Mouse (Mus musculus): ENCODE results near the gene Itgb7. TPM values are rescaled to one million over a fixed set of nuclear protein-coding genes. Genes with fewer than 3 reads are reported as not detected.

Gene Itgb7
- polyA plus RNA-seq, 1 experiment from 2014 or later = 5.6 TPM

GRCm38 (mm10) chr15:102245461-102245881 is 13.7 kb upstream of the Itgb7 start:
- 5% methylated on average over 14 of the region's 14 CpGs for WGBS
- Histone ChIP-seq H3K4me3 (replicated peaks; ENCODE audit: low read length) (peak overlapping the region; percentile 67), H3K9me3 (replicated peaks; ENCODE audit: control insufficient read depth, low read length) (no peaks in the 10 kb centered on the region), H3K4me1 (ENCODE audit: control insufficient read depth, insufficient read depth, low read length) (peaks cover 53% of the 10 kb centered on the region), H3K9ac (ENCODE audit: low read length) (peak overlapping the region; percentile 88), H3K36me3 (ENCODE audit: control insufficient read depth, insufficient read depth, low read length) (0 out of 2 replicates have a peak, but pooled peaks cover 3% of the 10 kb centered on the region), H3K4me2 (ENCODE audit: low read depth, low read length) (peak overlapping the region; percentile 69), H3K27me3 (ENCODE audit: control insufficient read depth, insufficient read depth, low read length) (no peaks in the 10 kb centered on the region), H3K27ac (ENCODE audit: low read length) (peak overlapping the region; percentile 99)
- no peak for ATAC-seq (ENCODE audit: insufficient read depth, low FRiP score)

GRCm38 (mm10) chr15:102244306-102245191 is 12.8 kb upstream of the Itgb7 start:
- ATAC-seq (ENCODE audit: insufficient read depth, low FRiP score) = no peak
- 11% methylated on average over 19 of the region's 19 CpGs for WGBS
- Histone ChIP-seq H3K27me3 (ENCODE audit: control insufficient read depth, insufficient read depth, low read length) (no peaks in the 10 kb centered on the region), H3K27ac (ENCODE audit: low read length) (peak overlapping the region; percentile 99), H3K4me3 (replicated peaks; ENCODE audit: low read length) (peak overlapping the region; percentile 67), H3K9ac (ENCODE audit: low read length) (peak overlapping the region; percentile 88), H3K9me3 (replicated peaks; ENCODE audit: control insufficient read depth, low read length) (no peaks in the 10 kb centered on the region), H3K4me1 (ENCODE audit: control insufficient read depth, insufficient read depth, low read length) (peaks cover 44% of the 10 kb centered on the region), H3K36me3 (ENCODE audit: control insufficient read depth, insufficient read depth, low read length) (0 out of 2 replicates have a peak, but pooled peaks cover 4% of the 10 kb centered on the region), H3K4me2 (ENCODE audit: low read depth, low read length) (peak overlapping the region; percentile 69)

- H3K4me2 ChIP-seq (ENCODE audit: low read depth, low read length) = peak overlapping the region; percentile 69
- H3K36me3 ChIP-seq (ENCODE audit: control insufficient read depth, insufficient read depth, low read length) = 0 out of 2 replicates have a peak, but pooled peaks cover 4% of the 10 kb centered on the region
- no peaks in the 10 kb centered on the region for H3K27me3 ChIP-seq (ENCODE audit: control insufficient read depth, insufficient read depth, low read length)
- peaks cover 35% of the 10 kb centered on the region for H3K4me1 ChIP-seq (ENCODE audit: control insufficient read depth, insufficient read depth, low read length)
- peak overlapping the region; percentile 68 for H3K9ac ChIP-seq (ENCODE audit: low read length)
- no peak for ATAC-seq (ENCODE audit: insufficient read depth, low FRiP score)
- WGBS = 24% methylated on average over 22 of the region's 22 CpGs
- H3K9me3 ChIP-seq (replicated peaks; ENCODE audit: control insufficient read depth, low read length) = no peaks in the 10 kb centered on the region
- peak overlapping the region; percentile 79 for H3K27ac ChIP-seq (ENCODE audit: low read length)
- peak overlapping the region; percentile 67 for H3K4me3 ChIP-seq (replicated peaks; ENCODE audit: low read length)
These were observed 11.8 kb upstream of the Itgb7 start for GRCm38 (mm10) chr15:102243229-102244190.

GRCm38 (mm10) chr15:102242404-102243228 is 10.9 kb upstream of the Itgb7 start:
- no peak overlapping the region for H3K4me3 ChIP-seq (replicated peaks; ENCODE audit: low read length)
- H3K36me3 ChIP-seq (ENCODE audit: control insufficient read depth, insufficient read depth, low read length) = 0 out of 2 replicates have a peak, but pooled peaks cover 4% of the 10 kb centered on the region
- H3K9me3 ChIP-seq (replicated peaks; ENCODE audit: control insufficient read depth, low read length) = no peaks in the 10 kb centered on the region
- H3K9ac ChIP-seq (ENCODE audit: low read length) = peak overlapping the region; percentile 68
- H3K4me2 ChIP-seq (ENCODE audit: low read depth, low read length) = peak overlapping the region; percentile 69
- H3K4me1 ChIP-seq (ENCODE audit: control insufficient read depth, insufficient read depth, low read length) = peaks cover 32% of the 10 kb centered on the region
- H3K27ac ChIP-seq (ENCODE audit: low read length) = peak overlapping the region; percentile 79
- no peaks in the 10 kb centered on the region for H3K27me3 ChIP-seq (ENCODE audit: control insufficient read depth, insufficient read depth, low read length)
- 45% methylated on average over 12 of the region's 12 CpGs for WGBS
- ATAC-seq (ENCODE audit: insufficient read depth, low FRiP score) = no peak

GRCm38 (mm10) chr15:102240607-102241006 is 8.9 kb upstream of the Itgb7 start:
- Histone ChIP-seq H3K36me3 (ENCODE audit: control insufficient read depth, insufficient read depth, low read length) (0 out of 2 replicates have a peak, but pooled peaks cover 4% of the 10 kb centered on the region), H3K27me3 (ENCODE audit: control insufficient read depth, insufficient read depth, low read length) (no peaks in the 10 kb centered on the region), H3K4me1 (ENCODE audit: control insufficient read depth, insufficient read depth, low read length) (peaks cover 39% of the 10 kb centered on the region), H3K4me2 (ENCODE audit: low read depth, low read length) (no peak overlapping the region), H3K9ac (ENCODE audit: low read length) (no peak overlapping the region), H3K9me3 (replicated peaks; ENCODE audit: control insufficient read depth, low read length) (no peaks in the 10 kb centered on the region), H3K27ac (ENCODE audit: low read length) (0 out of 2 replicates have a peak overlapping the region, but pooled peaks have one; percentile 23), H3K4me3 (replicated peaks; ENCODE audit: low read length) (no peak overlapping the region)
- no peak for ATAC-seq (ENCODE audit: insufficient read depth, low FRiP score)
- WGBS = 76% methylated on average over 4 of the region's 4 CpGs

GRCm38 (mm10) chr15:102239851-102240250 is 8.1 kb upstream of the Itgb7 start:
- H3K27ac ChIP-seq (ENCODE audit: low read length) = peak overlapping the region; percentile 9; the same call in 1 of the 2 replicates
- H3K36me3 ChIP-seq (ENCODE audit: control insufficient read depth, insufficient read depth, low read length) = 0 out of 2 replicates have a peak, but pooled peaks cover 4% of the 10 kb centered on the region
- H3K9ac ChIP-seq (ENCODE audit: low read length) = no peak overlapping the region
- no peak for ATAC-seq (ENCODE audit: insufficient read depth, low FRiP score)
- H3K4me3 ChIP-seq (replicated peaks; ENCODE audit: low read length) = no peak overlapping the region
- H3K4me1 ChIP-seq (ENCODE audit: control insufficient read depth, insufficient read depth, low read length) = peaks cover 39% of the 10 kb centered on the region
- no peaks in the 10 kb centered on the region for H3K9me3 ChIP-seq (replicated peaks; ENCODE audit: control insufficient read depth, low read length)
- no peak overlapping the region for H3K4me2 ChIP-seq (ENCODE audit: low read depth, low read length)
- H3K27me3 ChIP-seq (ENCODE audit: control insufficient read depth, insufficient read depth, low read length) = no peaks in the 10 kb centered on the region
- WGBS = 73% methylated on average over 11 of the region's 11 CpGs

GRCm38 (mm10) chr15:102239260-102239590 is 7.5 kb upstream of the Itgb7 start:
- no peak for ATAC-seq (ENCODE audit: insufficient read depth, low FRiP score)
- WGBS = 12% methylated on average over 9 of the region's 9 CpGs
- Histone ChIP-seq H3K4me2 (ENCODE audit: low read depth, low read length) (no peak overlapping the region), H3K4me3 (replicated peaks; ENCODE audit: low read length) (no peak overlapping the region), H3K27ac (ENCODE audit: low read length) (no peak overlapping the region), H3K4me1 (ENCODE audit: control insufficient read depth, insufficient read depth, low read length) (peaks cover 39% of the 10 kb centered on the region), H3K27me3 (ENCODE audit: control insufficient read depth, insufficient read depth, low read length) (no peaks in the 10 kb centered on the region), H3K36me3 (ENCODE audit: control insufficient read depth, insufficient read depth, low read length) (0 out of 2 replicates have a peak, but pooled peaks cover 4% of the 10 kb centered on the region), H3K9me3 (replicated peaks; ENCODE audit: control insufficient read depth, low read length) (no peaks in the 10 kb centered on the region), H3K9ac (ENCODE audit: low read length) (no peak overlapping the region)

- Histone ChIP-seq H3K4me3 (replicated peaks; ENCODE audit: low read length) (no peak overlapping the region), H3K9me3 (replicated peaks; ENCODE audit: control insufficient read depth, low read length) (no peaks in the 10 kb centered on the region), H3K27me3 (ENCODE audit: control insufficient read depth, insufficient read depth, low read length) (no peaks in the 10 kb centered on the region), H3K4me1 (ENCODE audit: control insufficient read depth, insufficient read depth, low read length) (peaks cover 39% of the 10 kb centered on the region), H3K36me3 (ENCODE audit: control insufficient read depth, insufficient read depth, low read length) (0 out of 2 replicates have a peak, but pooled peaks cover 4% of the 10 kb centered on the region), H3K4me2 (ENCODE audit: low read depth, low read length) (no peak overlapping the region), H3K27ac (ENCODE audit: low read length) (no peak overlapping the region), H3K9ac (ENCODE audit: low read length) (no peak overlapping the region)
- 85% methylated on average over 14 of the region's 14 CpGs for WGBS
- no peak for ATAC-seq (ENCODE audit: insufficient read depth, low FRiP score)
These were observed 7.0 kb upstream of the Itgb7 start for GRCm38 (mm10) chr15:102238543-102239259.
